Mouse (Mus musculus) stomach, postnatal 0 days (tissue): ENCODE measurements at regions not wholly inside any gene's neighbourhood (a gene's known extent, or its start where the extent isn't known, plus 50 kb on each side); places are given as distances from the start of the nearest gene placed in this dataset.

ENCODE experiments used
- CTCF ChIP-seq: IDR thresholded peaks from 2 replicates; pipeline ENCODE4 v1.5.1; 2016; ENCODE audit warnings: antibody characterized with exemption, low read depth, mild to moderate bottlenecking, moderate library complexity
- EP300 ChIP-seq: optimal IDR thresholded peaks from 2 replicates; pipeline ENCODE3; 2016; ENCODE audit warnings: antibody characterized with exemption

- TF ChIP-seq CTCF: no peak
- no peak for TF ChIP-seq EP300
Measured at GRCm38 (mm10) chr7:110715110-110715509, 52.9 kb upstream of the Ampd3 start.
